8 mouse cellular contexts compared by ENCODE assay signal in the genomic region with DNA sequence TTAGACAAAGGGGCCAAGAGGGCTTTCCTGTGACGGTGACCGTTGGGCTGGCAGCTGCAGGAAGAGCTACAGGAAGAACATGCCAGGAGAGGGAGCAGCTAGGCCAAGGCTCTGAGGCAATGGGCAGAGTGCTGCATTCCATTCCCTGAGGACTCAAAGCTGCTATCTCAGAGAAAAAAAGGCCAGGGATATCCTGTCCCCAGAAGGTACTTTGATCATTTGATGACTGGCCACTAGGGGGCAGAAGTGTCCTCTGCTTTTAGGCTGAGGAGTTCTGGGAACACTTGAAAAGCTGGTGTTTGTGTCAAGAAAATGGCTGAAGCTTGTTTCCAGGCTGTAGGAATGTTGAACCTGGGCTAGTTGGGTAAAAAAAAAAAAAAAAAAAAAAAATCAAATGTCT. TPM values are rescaled to one million over a fixed set of nuclear protein-coding genes. Genes with fewer than 3 reads are reported as not detected.
DNase-seq lines count a peak whose midpoint lies in the region; ATAC-seq and TF ChIP-seq lines count a peak whose summit lies in the region.

No protein-coding gene starts in this region.

- no peaks in the 10 kb centered on the region for H3K36me3 ChIP-seq in G1E (replicated peaks)
- H3K36me3 ChIP-seq in forebrain, postnatal 0 days (ENCODE audit: insufficient read depth): no peaks in the 10 kb centered on the region

- H3K4me3 ChIP-seq in G1E (ENCODE audit: low read depth, low read length): no peak overlapping the region
- no peak overlapping the region for H3K4me3 ChIP-seq in forebrain, postnatal 0 days (ENCODE audit: low read depth, low read length)

- H3K4me1 ChIP-seq in G1E (ENCODE audit: insufficient read depth, low read depth, low read length): peaks cover 4% of the 10 kb centered on the region; the same call in 1 of the 2 replicates
- no peaks in the 10 kb centered on the region for H3K4me1 ChIP-seq in forebrain, postnatal 0 days (ENCODE audit: insufficient read depth)

- H3K27me3 ChIP-seq in G1E (ENCODE audit: insufficient read depth, low read length): peaks cover 26% of the 10 kb centered on the region
- no peaks in the 10 kb centered on the region for H3K27me3 ChIP-seq in forebrain, postnatal 0 days (ENCODE audit: insufficient read depth, low read length)

- TF ChIP-seq CTCF in G1E (IDR thresholded peaks at IDR 0.05; ENCODE audit: low read depth, low read length): peak; percentile 68
- peak; percentile 89 for TF ChIP-seq CTCF in forebrain, postnatal 0 days (IDR thresholded peaks at IDR 0.05; ENCODE audit: low read depth)

- no peaks in the 10 kb centered on the region for H3K9me3 ChIP-seq in G1E (replicated peaks)
- no peaks in the 10 kb centered on the region for H3K9me3 ChIP-seq in forebrain, postnatal 0 days (ENCODE audit: low read length)

- H3K4me2 ChIP-seq in forebrain, postnatal 0 days (ENCODE audit: low read depth): no peak overlapping the region

- DNase-seq in G1E (ENCODE audit: low spot score): peak; percentile 61
- DNase-seq in forebrain, postnatal 0 days: peak; percentile 92
- peak; percentile 93 for DNase-seq in heart, postnatal 4 days
- DNase-seq in layer of hippocampus, adult 8-10 months (ENCODE audit: low spot score in 2 of 2): peak; percentile 73 to 89
- DNase-seq in lung, postnatal 14 days: peak; percentile 95
- peak; percentile 64 for DNase-seq in retina, postnatal 7 days (ENCODE audit: low read depth, low spot score)
- DNase-seq in urinary bladder, postnatal 14 days (ENCODE audit: low spot score): peak; percentile 91

- H3K27ac ChIP-seq in forebrain, postnatal 0 days (ENCODE audit: low read depth, low read length): no peak overlapping the region

- 41% methylated on average over 2 of the region's 2 CpGs for WGBS in forebrain, postnatal 0 days

- ATAC-seq in G1E (ENCODE audit: extremely low read depth, insufficient number of reproducible peaks, low FRiP score, poor library complexity, severe bottlenecking): 0 out of 2 replicates have a peak, but pooled peaks have one; percentile 35
- ATAC-seq in cerebellum, adult (ENCODE audit: insufficient number of reproducible peaks, low FRiP score, low TSS enrichment): peak; percentile 37; the same call in 1 of the 2 replicates
- ATAC-seq in forebrain, postnatal 0 days: peak; percentile 82

- no peak overlapping the region for H3K9ac ChIP-seq in forebrain, postnatal 0 days

RNA-seq across cellular contexts. Expression of a gene that starts 23.9 kb away (rescaled TPM):
- total RNA-seq in G1E (2014; fragmentation: Nextera tagmentation) (not detected in 2 replicates), G1E (2017) (0.38 and 0.93 TPM in 2 replicates)
- 0.03 TPM in 1 of 2 replicates, not detected in the other for polyA plus RNA-seq in G1E (2012)
- 0.29 and 0.85 TPM in 2 replicates for total RNA-seq in forebrain, postnatal 0 days (2014; rRNA removed)
- polyA plus RNA-seq in forebrain, postnatal 0 days (2015; fragmentation: Nextera tagmentation; extraction: Ambion mirVana): 1.3 and 1.9 TPM in 2 replicates
- 1 to 10 TPM; 2.6 to 3.6 TPM for total RNA-seq in heart, postnatal 4 days (2021)
- total RNA-seq in layer of hippocampus, adult 8-10 months (2022): 10 to 100 TPM in 1 of 4 experiments, 1 to 10 TPM in 2, under 1 TPM in 1; 0.85 to 15.3 (median 5.2) TPM

RNA-seq across cellular contexts. Expression of a gene that starts 31.4 kb away (rescaled TPM):
- 1.9 and 3.2 TPM in 2 replicates for total RNA-seq in G1E (2014; fragmentation: Nextera tagmentation)
- 0.98 and 0.99 TPM in 2 replicates for total RNA-seq in G1E (2017)
- 0.11 and 0.17 TPM in 2 replicates for polyA plus RNA-seq in G1E (2012)
- 0.08 and 0.67 TPM in 2 replicates for total RNA-seq in forebrain, postnatal 0 days (2014; rRNA removed)
- 0.09 and 0.15 TPM in 2 replicates for polyA plus RNA-seq in forebrain, postnatal 0 days (2015; fragmentation: Nextera tagmentation; extraction: Ambion mirVana)
- under 1 TPM in 1 of 2 experiments, not detected in 1; 0.07 TPM for total RNA-seq in heart, postnatal 4 days (2021)
- under 1 TPM; 0.07 to 0.31 (median 0.17) TPM for total RNA-seq in layer of hippocampus, adult 8-10 months (2022)
